Mouse (Mus musculus) retina, postnatal 7 days (tissue): Measurements from ENCODE around the gene Ttbk1.
A peak's percentile ranks its signal among the peaks of the same experiment; 100 is the strongest.

ENCODE experiments used
- DNase-seq: peaks from one replicate; pipeline ENCODE4 v3.0.0-alpha.2; 2012; ENCODE audit warnings: low read depth, low spot score

The Ttbk1 gene

GRCm38 (mm10) chr17:46477286-46477685, 10.2 kb downstream of the Ttbk1 start:
- no peak for DNase-seq

- DNase-seq: no peak
Measured at GRCm38 (mm10) chr17:46476601-46477000, 10.9 kb downstream of the Ttbk1 start.

GRCm38 (mm10) chr17:46467830-46468229, 19.6 kb downstream of the Ttbk1 start:
- no peak for DNase-seq

- DNase-seq: no peak
Measured at GRCm38 (mm10) chr17:46462226-46462625, 25.2 kb downstream of the Ttbk1 start.

GRCm38 (mm10) chr17:46461347-46461746, 26.1 kb downstream of the Ttbk1 start:
- DNase-seq: no peak

GRCm38 (mm10) chr17:46460673-46461072, 26.8 kb downstream of the Ttbk1 start:
- no peak for DNase-seq

- DNase-seq: no peak
Measured at GRCm38 (mm10) chr17:46458439-46458838, 29.0 kb downstream of the Ttbk1 start.

- no peak for DNase-seq
Measured at GRCm38 (mm10) chr17:46457791-46458190, 29.7 kb downstream of the Ttbk1 start.

- no peak for DNase-seq
Measured at GRCm38 (mm10) chr17:46455110-46455691, 32.3 kb downstream of the Ttbk1 start.

GRCm38 (mm10) chr17:46454539-46454938, 32.9 kb downstream of the Ttbk1 start:
- DNase-seq: no peak

GRCm38 (mm10) chr17:46453970-46454411, 33.5 kb downstream of the Ttbk1 start:
- peak; percentile 46 for DNase-seq

- DNase-seq: no peak
Measured at GRCm38 (mm10) chr17:46453302-46453948, 34.0 kb downstream of the Ttbk1 start.

- DNase-seq: no peak
Measured at GRCm38 (mm10) chr17:46452683-46453082, 34.8 kb downstream of the Ttbk1 start.

GRCm38 (mm10) chr17:46446264-46446663, 41.2 kb downstream of the Ttbk1 start:
- no peak for DNase-seq

- DNase-seq: no peak
Measured at GRCm38 (mm10) chr17:46444839-46445579, 42.5 kb downstream of the Ttbk1 start.

- DNase-seq: no peak
Measured at GRCm38 (mm10) chr17:46439176-46439575, 48.3 kb downstream of the Ttbk1 start.

- no peak for DNase-seq
Measured at GRCm38 (mm10) chr17:46438298-46438873, 49.1 kb downstream of the Ttbk1 start, which contains the start of gene Slc22a7. Slc22a7 (minus strand) TSS chr17:46438457.

GRCm38 (mm10) chr17:46436672-46437366, 50.7 kb downstream of the Ttbk1 start:
- peak; percentile 38 for DNase-seq

- DNase-seq: no peak
Measured at GRCm38 (mm10) chr17:46433627-46434026, 53.8 kb downstream of the Ttbk1 start.

GRCm38 (mm10) chr17:46428761-46429414, 58.6 kb downstream of the Ttbk1 start, which contains the start of gene Crip3:
Crip3 (plus strand) TSS chr17:46428926.
- DNase-seq: no peak

- no peak for DNase-seq
Measured at GRCm38 (mm10) chr17:46426496-46426895, 61.0 kb downstream of the Ttbk1 start.
